Mouse (Mus musculus) ES-E14 (cell line): ENCODE measurements around the gene Chn2.

Source experiments
- CHD2 ChIP-seq: IDR thresholded peaks from 2 replicates; pipeline ENCODE4 v1.6.1; 2014; ENCODE audit warnings: mild to moderate bottlenecking, low read depth, low read length, inconsistent platforms
- HCFC1 ChIP-seq: IDR thresholded peaks from 2 replicates; pipeline ENCODE4 v1.6.1; 2012; ENCODE audit warnings: low read length, inconsistent platforms, borderline replicate concordance; ENCODE audit not compliant: insufficient read depth
- MAFK ChIP-seq: IDR thresholded peaks from 2 replicates; pipeline ENCODE4 v1.6.1; 2014; ENCODE audit warnings: mild to moderate bottlenecking, low read depth, low read length, inconsistent platforms; ENCODE audit not compliant: insufficient read depth
- ZC3H11A ChIP-seq: IDR thresholded peaks from 2 replicates; pipeline ENCODE4 v1.6.1; 2012; ENCODE audit warnings: low read depth, mild to moderate bottlenecking, inconsistent platforms, low read length, borderline replicate concordance
- ZNF384 ChIP-seq: IDR thresholded peaks from 2 replicates; pipeline ENCODE4 v1.6.1; 2012; ENCODE audit warnings: low read depth, low read length, inconsistent platforms

DNA sequence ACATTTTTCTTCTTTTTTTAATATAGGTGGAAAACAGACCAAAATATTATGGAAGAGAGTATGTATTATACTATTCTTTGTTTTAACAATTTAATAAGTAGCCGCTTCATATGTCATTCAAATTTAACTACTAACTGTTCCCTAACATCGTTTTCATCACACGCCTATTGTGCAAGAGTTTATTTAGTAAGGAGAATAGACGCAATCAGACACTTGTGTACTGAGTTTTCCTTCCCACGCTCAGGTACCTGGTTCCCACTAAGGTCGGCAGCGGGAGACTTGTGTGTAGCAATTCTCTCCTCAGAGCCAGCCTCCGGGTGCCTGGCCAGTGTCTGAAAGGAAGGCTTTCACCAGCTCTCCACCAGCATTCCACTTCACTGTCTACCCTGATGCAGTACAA lies 176.3 kb downstream of the Chn2 start:
- TF ChIP-seq CHD2 (no peak), ZC3H11A (no peak), HCFC1 (no peak), MAFK (no peak), ZNF384 (no peak)
